Mouse (Mus musculus): ENCODE data around the gene Ciita.

Gene Ciita

DNA sequence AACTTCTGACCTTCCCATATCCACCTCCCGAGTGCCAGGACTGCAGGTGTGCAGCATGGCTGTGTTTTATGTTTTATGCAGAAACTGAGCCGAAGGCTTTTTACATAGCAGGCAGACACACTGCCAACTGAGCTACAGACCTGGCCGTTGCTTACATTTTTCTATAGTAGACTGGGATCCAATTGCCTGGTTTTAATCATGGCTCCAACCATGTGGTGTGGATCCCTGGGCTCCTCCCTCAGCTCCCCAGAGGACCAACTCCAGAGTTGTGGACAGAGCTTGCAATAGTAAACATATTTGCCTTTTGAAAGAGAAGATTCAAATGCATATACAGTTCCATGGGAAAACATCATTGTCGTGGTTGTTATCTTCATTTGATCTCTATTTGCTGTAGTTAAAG lies 71.7 kb downstream of the Ciita start:
- DNase-seq (ENCODE audit: low spot score in 2 of 2): no peak

DNA sequence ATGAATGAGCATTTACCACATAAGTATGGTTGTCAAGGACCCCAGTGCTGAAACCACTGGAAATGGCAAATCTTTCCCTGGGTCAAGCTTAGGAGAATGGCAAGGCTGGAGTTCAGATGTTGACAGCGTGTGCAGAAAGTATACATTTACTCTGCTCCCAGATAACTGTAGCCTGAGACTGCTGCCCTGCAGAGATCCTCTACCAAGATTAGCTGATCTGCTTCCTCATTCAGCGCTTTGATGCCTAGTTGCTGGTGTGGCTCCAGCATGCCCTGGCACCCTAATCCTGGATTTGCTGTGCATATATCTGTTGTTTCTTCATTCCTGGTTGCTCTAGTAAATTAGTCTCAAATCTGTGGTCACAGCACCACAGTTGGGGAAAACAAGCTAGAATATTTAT lies 74.0 kb downstream of the Ciita start:
- DNase-seq (ENCODE audit: low spot score in 2 of 2): no peak

DNA sequence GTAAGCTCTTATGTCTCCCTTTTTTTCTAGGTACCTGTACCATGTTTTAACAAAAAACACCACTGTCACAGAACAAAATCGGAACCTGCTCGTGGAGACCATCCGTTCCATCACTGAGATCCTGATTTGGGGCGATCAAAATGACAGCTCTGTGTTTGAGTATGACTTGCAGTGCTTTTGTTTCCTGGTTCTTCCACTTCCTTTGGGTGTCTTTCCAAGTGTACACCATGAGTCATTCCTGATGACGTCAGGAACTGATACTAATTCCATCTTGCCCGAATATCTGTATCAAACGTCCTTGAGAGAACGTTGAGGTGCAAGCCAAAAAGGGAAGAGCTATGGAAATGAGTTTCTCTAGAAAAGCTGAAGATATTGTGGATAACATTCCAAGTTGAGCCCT lies 80.1 kb downstream of the Ciita start:
- DNase-seq (ENCODE audit: low spot score in 2 of 2): peak in 1 of 2 experiments; percentile 49

DNA sequence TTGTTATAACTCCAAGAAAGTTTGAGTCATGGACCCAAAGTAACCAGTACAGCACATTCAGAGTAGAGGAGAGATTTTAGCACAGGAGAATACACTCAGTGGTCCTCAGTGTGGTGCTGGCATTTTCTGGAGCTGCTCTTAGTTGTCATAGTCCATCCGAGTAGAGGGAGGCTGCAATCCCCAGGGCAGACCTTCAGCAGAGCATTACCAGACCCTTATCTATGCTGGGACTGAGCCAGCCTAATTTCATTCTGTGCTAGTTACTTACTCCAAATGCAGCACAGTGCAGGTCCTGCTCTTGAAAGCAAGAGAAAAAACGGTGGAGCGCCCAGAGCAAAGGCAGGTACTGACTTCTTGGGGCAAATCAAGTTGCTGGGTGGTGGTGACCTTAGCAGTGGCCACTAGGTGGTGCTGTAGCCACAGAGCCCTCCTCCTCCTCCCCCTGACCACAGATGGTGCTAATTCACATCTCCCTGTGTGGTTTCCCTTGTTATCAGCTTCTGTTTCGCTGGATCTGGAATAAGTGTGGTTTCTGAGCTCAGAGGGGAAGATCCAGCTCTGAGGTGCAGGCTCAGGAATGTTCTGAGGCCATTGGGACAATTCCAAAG lies 85.5 kb downstream of the Ciita start:
- DNase-seq (ENCODE audit: low spot score in 2 of 2): peak; percentile 71 to 74

DNA sequence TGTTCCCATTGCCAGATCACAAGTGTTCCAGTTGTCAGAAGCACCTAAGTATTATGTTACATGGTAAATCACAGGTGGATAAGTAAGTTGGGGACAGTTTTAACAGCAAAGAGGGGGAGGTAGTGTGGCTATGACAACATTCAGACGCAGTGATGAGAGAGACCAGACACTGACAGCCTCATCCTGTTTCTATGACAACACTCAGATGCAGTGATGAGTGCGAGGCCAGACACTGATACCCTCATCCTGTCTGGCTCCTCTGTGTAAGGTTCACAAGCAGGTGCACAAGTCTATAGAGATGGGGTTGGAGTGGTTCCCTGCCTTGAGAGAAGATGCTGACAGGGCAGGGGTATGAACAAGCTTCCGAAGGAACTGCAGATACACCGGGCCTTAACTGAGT lies 87.3 kb downstream of the Ciita start:
- DNase-seq (ENCODE audit: low spot score in 2 of 2): no peak

DNA sequence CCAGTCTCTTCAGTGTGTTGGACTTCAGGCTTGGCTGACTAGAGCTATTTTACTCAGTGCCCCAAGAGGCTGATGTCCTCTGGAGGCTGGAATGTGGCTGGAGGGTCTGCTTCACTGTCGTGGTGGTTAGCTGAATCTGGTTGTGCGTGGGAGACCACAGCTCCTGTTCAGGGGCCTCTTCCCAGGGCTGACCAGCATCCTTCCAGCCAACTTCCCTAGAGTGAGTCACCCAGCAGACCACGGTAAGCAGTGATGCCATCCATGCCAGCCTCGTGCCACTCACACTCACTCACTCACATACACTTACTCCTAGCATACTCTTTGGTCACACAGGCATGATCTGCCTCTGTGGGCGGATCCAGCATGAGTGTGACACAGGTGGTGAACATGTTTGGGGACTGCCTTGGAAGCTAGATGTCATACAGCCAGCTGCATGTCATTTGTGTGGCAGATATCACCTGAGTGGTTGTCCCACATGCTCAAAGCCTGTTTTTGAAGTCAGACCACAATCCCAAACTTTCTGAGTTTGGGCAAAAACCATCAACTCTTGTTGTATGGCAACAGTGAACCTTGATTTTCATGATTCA lies 90.0 kb downstream of the Ciita start:
- DNase-seq (ENCODE audit: low spot score in 2 of 2): no peak

DNA sequence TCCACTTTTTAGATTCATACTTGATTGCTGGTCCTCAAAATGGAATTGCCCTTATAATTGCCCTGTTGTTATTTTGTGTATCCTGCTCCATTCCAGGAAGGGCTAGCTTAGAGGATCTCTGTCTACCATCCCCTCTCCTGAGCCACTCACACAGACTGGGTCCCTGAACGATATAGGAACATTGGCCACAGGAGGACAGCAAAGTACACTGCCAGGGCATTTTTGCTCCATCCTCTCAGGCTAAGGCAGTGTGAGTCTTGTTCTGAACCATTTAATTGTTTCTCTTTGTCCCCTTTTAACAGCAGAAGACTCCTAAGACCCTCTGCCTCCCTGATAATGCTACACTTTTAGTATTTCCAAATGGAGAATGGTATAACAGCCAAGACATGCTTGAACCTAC lies 90.8 kb downstream of the Ciita start:
- peak; percentile 70 to 74 for DNase-seq (ENCODE audit: low spot score in 2 of 2)

DNA sequence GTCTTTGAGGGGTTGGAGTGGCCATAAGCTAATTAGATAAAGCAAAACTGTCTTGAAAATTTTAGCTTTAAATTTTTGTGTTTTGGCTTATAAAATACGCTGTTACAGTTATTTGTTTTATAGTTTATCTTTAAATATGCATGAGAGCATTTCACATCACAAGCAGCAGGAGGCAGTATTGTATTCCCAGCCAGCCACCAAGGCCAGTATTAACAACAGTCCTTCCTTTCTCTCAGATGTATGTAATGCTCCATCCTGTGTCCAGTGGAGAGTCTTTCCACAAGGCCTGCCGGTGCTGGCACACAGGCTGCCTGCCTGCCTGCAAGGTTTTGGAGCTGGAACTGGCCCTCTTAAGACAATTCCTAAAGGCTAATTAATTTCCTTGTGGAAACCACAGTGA lies 92.0 kb downstream of the Ciita start:
- no peak for DNase-seq (ENCODE audit: low spot score in 2 of 2)

DNA sequence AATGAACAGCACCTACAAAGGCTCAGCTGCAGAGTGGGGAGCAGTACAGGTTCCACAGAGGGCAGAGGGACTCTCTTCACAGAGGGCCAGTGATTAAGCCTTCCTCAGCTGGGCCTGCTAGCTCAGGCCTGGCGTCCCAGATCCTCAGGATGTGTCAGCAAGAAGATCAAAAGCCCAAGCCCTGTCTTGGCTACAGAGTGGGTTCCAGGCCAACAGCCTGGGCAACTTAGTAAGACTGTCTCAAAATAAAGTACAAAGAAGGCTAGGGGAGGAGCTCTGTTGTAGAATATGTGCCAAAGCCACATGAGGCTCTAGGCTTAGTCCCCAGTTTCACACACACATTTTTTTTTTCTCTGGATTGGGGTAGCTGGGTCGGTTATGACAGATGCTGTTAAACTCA lies 95.1 kb downstream of the Ciita start:
- DNase-seq (ENCODE audit: low spot score in 2 of 2): no peak

DNA sequence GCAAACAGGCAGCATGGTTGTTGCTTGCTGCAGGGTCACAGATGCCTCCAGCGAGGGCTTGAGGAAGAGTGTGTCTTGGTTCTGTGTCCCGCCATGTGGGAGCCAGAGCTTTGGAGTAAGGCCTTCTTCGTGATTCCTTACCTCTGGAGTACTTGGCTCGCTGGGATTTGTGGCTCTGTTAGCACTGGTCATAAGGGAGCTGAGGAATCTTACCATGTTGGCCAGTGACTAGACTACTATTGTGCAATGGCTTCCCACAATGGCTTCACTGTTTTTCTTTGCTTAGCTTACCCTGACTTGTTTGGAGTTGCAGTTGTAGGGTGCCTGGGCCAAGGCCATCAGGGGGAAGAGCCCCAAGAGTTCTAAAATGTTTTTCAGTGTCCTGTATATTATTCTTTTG lies 96.1 kb downstream of the Ciita start:
- no peak for DNase-seq (ENCODE audit: low spot score in 2 of 2)

DNA sequence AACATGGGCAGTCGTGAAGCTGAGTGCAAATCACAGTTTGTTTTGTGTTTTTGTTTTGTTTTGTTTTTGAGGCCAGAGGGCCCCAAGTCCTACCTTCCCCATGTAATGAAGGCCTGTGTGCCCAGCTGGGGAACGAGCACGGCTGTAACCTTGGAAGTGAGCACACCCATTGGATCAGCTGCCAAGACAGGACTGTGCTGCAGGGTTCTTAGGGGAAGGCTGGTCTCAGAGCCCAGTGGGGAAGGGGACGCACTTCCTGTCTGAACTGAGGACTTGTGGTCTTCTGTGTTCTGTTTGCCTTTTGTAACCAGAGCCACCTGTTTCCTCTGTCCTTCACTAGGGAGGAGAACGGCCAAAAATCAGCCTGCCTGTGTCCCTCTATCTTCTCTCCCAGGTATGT lies 97.7 kb downstream of the Ciita start:
- DNase-seq (ENCODE audit: low spot score in 2 of 2): no peak

Data from right cerebral cortex, adult 2 months (tissue).